Mouse (Mus musculus): Measurements from ENCODE around the gene Angpt4. TPM values are rescaled to one million over a fixed set of nuclear protein-coding genes. Genes with fewer than 3 reads are reported as not detected.

The Angpt4 gene
- polyA plus RNA-seq, 1 experiment from 2014 or later = 0.08 TPM

DNA sequence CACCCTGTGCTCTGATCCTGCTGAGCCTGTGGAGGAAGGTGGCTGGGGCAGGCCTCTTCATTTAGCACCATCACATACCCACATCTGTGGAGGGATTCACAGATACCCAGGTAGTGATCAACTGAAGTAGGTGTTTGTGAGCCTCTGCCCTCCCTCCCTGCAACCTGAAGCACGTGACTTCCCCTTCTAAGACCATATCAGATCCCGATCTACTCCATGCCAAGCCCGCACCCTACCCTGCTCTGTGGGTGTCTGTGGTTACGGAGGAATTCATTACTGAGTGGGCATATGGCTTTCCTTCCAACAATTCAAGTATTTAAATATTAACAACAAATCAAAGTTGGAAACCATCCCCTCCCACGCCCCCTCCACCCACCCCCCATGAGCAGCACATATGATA lies 52.3 kb downstream of the Angpt4 start:
- H3K4me1 ChIP-seq (replicated peaks; ENCODE audit: control insufficient read depth, insufficient read depth, low read length) = peaks cover 18% of the 10 kb centered on the region
- H3K36me3 ChIP-seq (replicated peaks; ENCODE audit: control insufficient read depth, insufficient read depth) = no peaks in the 10 kb centered on the region
- no peak for ATAC-seq (ENCODE audit: low FRiP score)
- H3K4me2 ChIP-seq (replicated peaks) = no peak overlapping the region
- H3K9ac ChIP-seq = no peak overlapping the region
- H3K9me3 ChIP-seq (ENCODE audit: control insufficient read depth, low read length) = no peaks in the 10 kb centered on the region
- 86% methylated on average over 5 of the region's 5 CpGs for WGBS
- no peak overlapping the region for H3K27ac ChIP-seq
- H3K4me3 ChIP-seq (replicated peaks; ENCODE audit: low read length) = no peak overlapping the region
- H3K27me3 ChIP-seq (ENCODE audit: control insufficient read depth, insufficient read depth, low read length) = no peaks in the 10 kb centered on the region
- DNase-seq (ENCODE audit: low spot score) = no peak

DNA sequence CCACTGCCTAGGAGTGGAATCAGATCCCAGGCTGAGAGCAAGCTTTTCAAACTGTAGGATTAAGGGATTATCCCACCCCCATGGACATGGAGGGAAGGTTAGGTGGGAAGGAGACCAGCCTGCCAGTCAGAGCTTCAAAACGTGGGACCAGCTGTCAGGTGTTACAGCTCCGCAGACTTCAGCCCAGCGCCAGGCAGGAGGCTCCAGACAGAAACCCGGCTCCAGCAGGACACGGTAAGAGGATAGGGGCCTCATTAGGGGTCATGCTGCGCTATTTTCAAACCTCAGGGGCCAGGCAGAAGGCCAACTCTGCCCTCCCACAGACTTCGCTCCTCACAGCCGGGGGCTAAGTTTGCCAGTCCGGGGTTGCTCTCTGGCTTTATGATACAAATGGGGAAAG lies 53.0 kb downstream of the Angpt4 start:
- Histone ChIP-seq H3K36me3 (replicated peaks; ENCODE audit: control insufficient read depth, insufficient read depth) (no peaks in the 10 kb centered on the region), H3K27me3 (ENCODE audit: control insufficient read depth, insufficient read depth, low read length) (no peaks in the 10 kb centered on the region), H3K4me1 (replicated peaks; ENCODE audit: control insufficient read depth, insufficient read depth, low read length) (peaks cover 25% of the 10 kb centered on the region), H3K4me2 (replicated peaks) (no peak overlapping the region), H3K4me3 (replicated peaks; ENCODE audit: low read length) (no peak overlapping the region), H3K27ac (no peak overlapping the region), H3K9me3 (ENCODE audit: control insufficient read depth, low read length) (no peaks in the 10 kb centered on the region), H3K9ac (no peak overlapping the region)
- DNase-seq (ENCODE audit: low spot score) = no peak
- no peak for ATAC-seq (ENCODE audit: low FRiP score)
- WGBS = 2% methylated on average over 9 of the region's 9 CpGs

DNA sequence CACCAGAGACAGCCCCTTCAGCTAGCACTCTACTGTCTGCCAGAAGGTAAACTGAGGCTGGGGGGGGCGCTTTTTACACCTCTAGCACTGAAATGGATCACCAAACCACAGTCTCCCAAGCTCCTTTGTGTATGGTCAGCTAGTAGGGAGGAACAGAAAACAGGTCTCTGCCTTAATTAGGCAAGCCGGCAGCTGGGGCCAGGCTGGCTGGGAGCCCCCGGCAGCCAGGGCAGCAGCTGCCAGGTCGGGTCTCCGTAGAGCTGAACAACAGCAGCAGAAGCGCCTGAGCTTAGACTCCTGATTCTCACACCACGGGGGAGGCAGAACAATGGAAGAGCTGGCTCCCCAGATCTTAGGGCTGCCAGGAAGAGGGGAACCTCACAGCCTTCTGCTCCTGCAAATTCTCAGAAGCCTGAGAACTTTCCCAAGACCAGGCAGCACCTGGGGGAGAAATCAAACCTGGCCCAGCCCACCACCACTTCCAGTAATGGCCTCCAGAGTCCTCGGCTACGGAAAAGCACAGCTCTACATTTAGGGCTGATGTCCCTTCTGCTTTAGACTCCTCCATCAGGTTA lies 56.3 kb downstream of the Angpt4 start:
- DNase-seq (ENCODE audit: low spot score) (peak; percentile 58), ATAC-seq (ENCODE audit: low FRiP score) (no peak)
- Histone ChIP-seq H3K9ac (peak overlapping the region; percentile 18; the same call in 1 of the 2 replicates), H3K4me3 (replicated peaks; ENCODE audit: low read length) (peak overlapping the region; percentile 5), H3K36me3 (replicated peaks; ENCODE audit: control insufficient read depth, insufficient read depth) (no peaks in the 10 kb centered on the region), H3K9me3 (ENCODE audit: control insufficient read depth, low read length) (no peaks in the 10 kb centered on the region), H3K4me2 (replicated peaks) (peak overlapping the region; percentile 71), H3K27ac (peak overlapping the region; percentile 77), H3K27me3 (ENCODE audit: control insufficient read depth, insufficient read depth, low read length) (no peaks in the 10 kb centered on the region), H3K4me1 (replicated peaks; ENCODE audit: control insufficient read depth, insufficient read depth, low read length) (peaks cover 48% of the 10 kb centered on the region)
- WGBS = 13% methylated on average over 9 of the region's 9 CpGs

DNA sequence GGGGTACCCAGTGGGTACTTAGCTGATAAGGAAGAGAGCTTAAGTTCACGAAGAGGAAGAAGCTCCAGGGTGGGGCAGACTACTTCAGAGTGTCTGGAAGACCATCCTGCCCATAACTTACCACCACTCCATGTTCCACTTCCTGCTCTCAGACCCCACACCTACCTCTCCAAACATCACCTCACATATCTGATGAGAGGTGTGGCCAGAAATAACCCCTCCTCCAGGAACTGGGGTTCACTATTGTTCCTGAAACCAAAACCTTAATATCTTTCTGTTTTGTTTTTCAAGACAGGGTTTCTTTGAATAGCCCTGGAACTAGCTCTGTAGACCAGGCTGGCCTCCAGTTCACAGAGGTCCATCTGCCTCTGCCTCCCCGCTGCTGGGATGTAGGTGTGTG lies 56.8 kb downstream of the Angpt4 start:
- no peak overlapping the region for H3K4me3 ChIP-seq (replicated peaks; ENCODE audit: low read length)
- 65% methylated on average over 2 of the region's 2 CpGs for WGBS

DNA sequence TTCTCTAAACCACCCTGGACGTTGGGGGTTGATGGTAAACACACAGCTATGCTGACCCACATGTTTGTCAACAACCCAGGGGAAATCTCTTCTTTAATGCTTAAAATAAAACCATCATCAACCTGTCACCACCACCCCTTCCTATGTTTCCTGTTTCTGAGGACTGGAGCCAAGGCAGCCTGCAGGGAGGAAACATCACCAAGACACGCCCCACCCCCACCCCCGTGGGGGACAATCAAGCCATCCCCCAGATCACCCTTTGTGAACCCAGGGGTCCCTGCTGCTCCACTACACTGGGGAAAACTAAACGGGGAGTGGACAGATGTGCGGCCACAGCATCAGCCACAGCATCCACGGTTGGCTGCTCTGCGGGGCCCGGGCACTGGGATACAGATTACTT lies 57.4 kb downstream of the Angpt4 start:
- Histone ChIP-seq H3K4me2 (replicated peaks) (peak overlapping the region; percentile 71), H3K9ac (no peak overlapping the region), H3K27ac (no peak overlapping the region), H3K27me3 (ENCODE audit: control insufficient read depth, insufficient read depth, low read length) (no peaks in the 10 kb centered on the region), H3K4me1 (replicated peaks; ENCODE audit: control insufficient read depth, insufficient read depth, low read length) (peaks cover 53% of the 10 kb centered on the region), H3K9me3 (ENCODE audit: control insufficient read depth, low read length) (no peaks in the 10 kb centered on the region), H3K4me3 (replicated peaks; ENCODE audit: low read length) (0 out of 2 replicates have a peak overlapping the region, but pooled peaks have one; percentile 4), H3K36me3 (replicated peaks; ENCODE audit: control insufficient read depth, insufficient read depth) (no peaks in the 10 kb centered on the region)
- 65% methylated on average over 8 of the region's 8 CpGs for WGBS
- ATAC-seq (ENCODE audit: low FRiP score) (no peak), DNase-seq (ENCODE audit: low spot score) (no peak)

More for the DNA sequence above, 56.8 kb downstream of the Angpt4 start:
- no peaks in the 10 kb centered on the region for H3K27me3 ChIP-seq (ENCODE audit: control insufficient read depth, insufficient read depth, low read length)
- peak overlapping the region; percentile 71 for H3K4me2 ChIP-seq (replicated peaks)
- DNase-seq (ENCODE audit: low spot score) (no peak), ATAC-seq (ENCODE audit: low FRiP score) (no peak)
- H3K9ac ChIP-seq = peak overlapping the region; percentile 18; the same call in 1 of the 2 replicates
- no peaks in the 10 kb centered on the region for H3K9me3 ChIP-seq (ENCODE audit: control insufficient read depth, low read length)
- H3K36me3 ChIP-seq (replicated peaks; ENCODE audit: control insufficient read depth, insufficient read depth) = no peaks in the 10 kb centered on the region
- H3K27ac ChIP-seq = peak overlapping the region; percentile 77
- H3K4me1 ChIP-seq (replicated peaks; ENCODE audit: control insufficient read depth, insufficient read depth, low read length) = peaks cover 48% of the 10 kb centered on the region

DNA sequence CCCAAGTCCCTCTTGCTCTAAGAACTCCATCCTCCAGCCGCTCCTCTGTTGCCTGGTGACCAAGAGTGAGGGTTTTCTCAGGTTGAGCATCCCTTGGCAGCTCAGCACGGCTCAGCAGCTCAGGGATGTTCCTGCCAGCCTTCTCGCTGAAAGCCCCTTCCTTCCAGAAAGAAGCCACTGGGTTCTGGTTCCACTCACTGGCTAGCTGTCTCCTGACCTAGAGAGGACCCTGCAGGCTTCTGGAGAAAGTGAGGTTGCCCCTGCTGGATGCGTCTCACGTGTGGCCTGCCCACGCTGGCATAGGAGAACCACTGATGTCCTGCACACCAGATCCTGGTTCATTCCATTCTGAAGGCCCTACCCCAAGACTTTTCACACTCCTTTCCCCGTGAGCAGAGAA lies 58.0 kb downstream of the Angpt4 start:
- Histone ChIP-seq H3K27ac (no peak overlapping the region), H3K4me2 (replicated peaks) (peak overlapping the region; percentile 71), H3K9ac (no peak overlapping the region), H3K36me3 (replicated peaks; ENCODE audit: control insufficient read depth, insufficient read depth) (no peaks in the 10 kb centered on the region), H3K4me1 (replicated peaks; ENCODE audit: control insufficient read depth, insufficient read depth, low read length) (peaks cover 58% of the 10 kb centered on the region), H3K27me3 (ENCODE audit: control insufficient read depth, insufficient read depth, low read length) (no peaks in the 10 kb centered on the region), H3K4me3 (replicated peaks; ENCODE audit: low read length) (0 out of 2 replicates have a peak overlapping the region, but pooled peaks have one; percentile 4), H3K9me3 (ENCODE audit: control insufficient read depth, low read length) (no peaks in the 10 kb centered on the region)
- 71% methylated on average over 7 of the region's 7 CpGs for WGBS
- ATAC-seq (ENCODE audit: low FRiP score) (no peak), DNase-seq (ENCODE audit: low spot score) (no peak)

DNA sequence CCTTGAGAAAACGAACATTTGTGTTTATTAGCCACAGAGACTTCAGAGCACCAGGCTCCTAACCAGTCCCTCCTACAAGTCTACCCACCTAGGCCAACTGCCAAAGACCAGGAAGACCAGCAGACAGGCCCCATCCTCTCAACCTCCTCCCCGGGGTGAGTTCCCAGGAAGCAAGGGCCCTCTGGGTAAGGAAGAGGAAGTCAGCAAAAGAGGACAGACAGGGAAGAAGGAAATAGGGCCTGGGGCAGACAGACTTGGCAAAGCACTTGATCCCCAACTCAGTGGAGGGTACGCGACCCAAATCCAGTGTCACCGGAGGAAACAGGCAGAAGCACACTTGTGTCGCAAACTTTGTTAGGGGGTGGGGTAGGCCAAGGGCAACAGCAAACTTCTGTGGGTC lies 58.4 kb downstream of the Angpt4 start:
- Histone ChIP-seq H3K9me3 (ENCODE audit: control insufficient read depth, low read length) (no peaks in the 10 kb centered on the region), H3K4me2 (replicated peaks) (peak overlapping the region; percentile 71), H3K27ac (no peak overlapping the region), H3K9ac (no peak overlapping the region), H3K4me1 (replicated peaks; ENCODE audit: control insufficient read depth, insufficient read depth, low read length) (peaks cover 62% of the 10 kb centered on the region), H3K4me3 (replicated peaks; ENCODE audit: low read length) (0 out of 2 replicates have a peak overlapping the region, but pooled peaks have one; percentile 4), H3K36me3 (replicated peaks; ENCODE audit: control insufficient read depth, insufficient read depth) (no peaks in the 10 kb centered on the region), H3K27me3 (ENCODE audit: control insufficient read depth, insufficient read depth, low read length) (no peaks in the 10 kb centered on the region)
- no peak for ATAC-seq (ENCODE audit: low FRiP score)
- WGBS = 93% methylated on average over 6 of the region's 6 CpGs
- DNase-seq (ENCODE audit: low spot score) = no peak

DNA sequence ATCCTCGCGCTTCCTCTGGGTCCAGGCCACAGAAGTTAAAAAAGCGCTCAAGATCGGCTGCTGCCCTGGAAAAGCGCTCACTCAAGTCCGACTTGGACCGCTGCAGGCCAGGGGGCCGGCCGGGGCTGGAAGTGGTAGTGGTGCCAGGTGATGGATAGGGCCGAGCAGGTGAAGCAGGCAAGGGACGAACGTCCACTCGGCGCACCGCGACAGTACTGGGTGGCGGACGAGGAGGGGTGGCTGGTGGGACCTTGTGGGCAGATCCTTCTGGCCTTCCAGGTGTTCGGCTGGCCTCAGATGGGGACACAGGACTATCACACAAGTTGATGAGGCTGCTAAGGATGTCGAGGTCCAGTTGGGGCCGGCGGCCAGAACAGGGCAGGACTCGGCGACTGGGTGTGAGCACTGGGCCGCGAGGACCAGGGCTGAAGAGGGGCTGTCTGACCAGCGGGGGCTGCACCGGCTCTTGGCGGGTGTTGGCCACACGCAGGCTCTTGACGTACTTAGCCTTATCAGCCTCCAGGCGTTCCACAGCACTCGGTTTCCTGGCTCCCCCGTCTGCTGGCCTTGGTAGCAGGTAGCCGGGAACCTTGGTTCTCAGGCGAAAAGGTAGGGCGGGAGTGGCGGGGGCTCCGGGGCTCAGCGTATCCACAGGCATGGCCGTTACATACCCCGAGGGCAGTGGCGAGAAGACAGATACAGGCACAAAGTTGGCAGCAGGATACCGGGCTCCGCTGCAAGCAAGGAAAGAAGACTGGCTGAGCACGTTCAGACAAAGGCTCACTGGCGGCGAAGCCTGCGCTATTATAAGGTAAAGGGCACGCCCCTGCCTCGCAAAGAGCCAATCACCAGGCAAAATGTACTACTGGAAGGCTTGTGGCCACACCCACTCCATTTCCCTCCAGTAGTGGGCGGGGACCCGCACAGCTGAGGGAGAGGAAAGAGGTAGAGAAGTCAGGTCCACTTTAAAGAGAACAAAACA lies 59.5 kb downstream of the Angpt4 start:
- Histone ChIP-seq H3K4me2 (replicated peaks) (peak overlapping the region; percentile 71), H3K9me3 (ENCODE audit: control insufficient read depth, low read length) (no peaks in the 10 kb centered on the region), H3K36me3 (replicated peaks; ENCODE audit: control insufficient read depth, insufficient read depth) (no peaks in the 10 kb centered on the region), H3K4me3 (replicated peaks; ENCODE audit: low read length) (peak overlapping the region; percentile 33), H3K27ac (peak overlapping the region; percentile 74), H3K4me1 (replicated peaks; ENCODE audit: control insufficient read depth, insufficient read depth, low read length) (peaks cover 62% of the 10 kb centered on the region), H3K9ac (peak overlapping the region; percentile 61), H3K27me3 (ENCODE audit: control insufficient read depth, insufficient read depth, low read length) (no peaks in the 10 kb centered on the region)
- ATAC-seq (ENCODE audit: low FRiP score) = peak; percentile 90
- 40% methylated on average over 53 of the region's 53 CpGs for WGBS
- DNase-seq (ENCODE audit: low spot score) = peak; percentile 88

DNA sequence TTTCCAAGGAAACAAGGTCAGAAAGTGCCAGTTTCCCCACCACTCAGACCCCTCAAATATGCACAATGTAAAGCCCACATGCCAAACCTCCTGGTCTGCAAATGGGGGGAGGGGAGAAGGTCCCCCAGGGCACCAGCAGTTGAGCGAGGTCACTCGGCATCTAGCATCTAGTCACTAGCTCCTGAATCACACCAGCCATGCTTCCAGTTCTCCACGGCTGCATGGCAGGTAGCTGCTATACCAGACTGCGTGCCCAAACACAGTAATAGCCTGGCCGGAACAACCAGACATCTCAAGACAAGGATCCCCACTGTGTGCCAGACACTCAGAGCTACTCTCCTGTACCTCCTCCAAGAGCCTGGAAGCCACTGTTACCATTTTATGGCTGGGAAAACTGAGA lies 60.7 kb downstream of the Angpt4 start:
- no peaks in the 10 kb centered on the region for H3K27me3 ChIP-seq (ENCODE audit: control insufficient read depth, insufficient read depth, low read length)
- H3K4me3 ChIP-seq (replicated peaks; ENCODE audit: low read length) = no peak overlapping the region
- ATAC-seq (ENCODE audit: low FRiP score) (no peak), DNase-seq (ENCODE audit: low spot score) (no peak)
- no peak overlapping the region for H3K9ac ChIP-seq
- H3K9me3 ChIP-seq (ENCODE audit: control insufficient read depth, low read length) = no peaks in the 10 kb centered on the region
- WGBS = 76% methylated on average over 5 of the region's 5 CpGs
- H3K4me1 ChIP-seq (replicated peaks; ENCODE audit: control insufficient read depth, insufficient read depth, low read length) = peaks cover 58% of the 10 kb centered on the region
- H3K36me3 ChIP-seq (replicated peaks; ENCODE audit: control insufficient read depth, insufficient read depth) = no peaks in the 10 kb centered on the region
- no peak overlapping the region for H3K27ac ChIP-seq
- no peak overlapping the region for H3K4me2 ChIP-seq (replicated peaks)

Measured in hindbrain, embryonic 14.5 days (tissue).